Mouse (Mus musculus) gastrocnemius, postnatal 36 days (tissue): ENCODE data around the gene Pogk. TPM values are rescaled to one million over a fixed set of nuclear protein-coding genes. Genes with fewer than 3 reads are reported as not detected.

ENCODE experiments used
- DNase-seq, 2 experiments: peaks; one replicate each; pipeline ENCODE4 v3.0.0; 2022
- intact Hi-C: fragments of 180-260 bp; cut with DNase I; formaldehyde crosslinking; loops from one replicate; pipeline ENCODE4 v1.15.1; 2025
- long read RNA-seq, 2 experiments: library from polyadenylated mRNA; stranded (forward); transcript quantifications; one replicate each; pipeline ENCODE4 v2.0.0; 2021
- total RNA-seq, 2 experiments: library from RNA; stranded (reverse); gene quantifications; 2 replicates each; pipeline ENCODE4 v1.2.3; 2021

Gene Pogk
- total RNA-seq = 1 to 10 TPM; 7.3 to 9.0 TPM
- long read RNA-seq, experiment 1, partial matches to known transcripts = 1 of 2 reads
- long read RNA-seq, experiment 1, other reads (novel, unspliced or antisense) = 1 of 2 reads
- long read RNA-seq, experiment 2, full-length matches to known transcripts = 1 of 3 reads
- long read RNA-seq, experiment 2, partial matches to known transcripts = 0 of 3 reads
- long read RNA-seq, experiment 2, other reads (novel, unspliced or antisense) = 2 of 3 reads

DNA sequence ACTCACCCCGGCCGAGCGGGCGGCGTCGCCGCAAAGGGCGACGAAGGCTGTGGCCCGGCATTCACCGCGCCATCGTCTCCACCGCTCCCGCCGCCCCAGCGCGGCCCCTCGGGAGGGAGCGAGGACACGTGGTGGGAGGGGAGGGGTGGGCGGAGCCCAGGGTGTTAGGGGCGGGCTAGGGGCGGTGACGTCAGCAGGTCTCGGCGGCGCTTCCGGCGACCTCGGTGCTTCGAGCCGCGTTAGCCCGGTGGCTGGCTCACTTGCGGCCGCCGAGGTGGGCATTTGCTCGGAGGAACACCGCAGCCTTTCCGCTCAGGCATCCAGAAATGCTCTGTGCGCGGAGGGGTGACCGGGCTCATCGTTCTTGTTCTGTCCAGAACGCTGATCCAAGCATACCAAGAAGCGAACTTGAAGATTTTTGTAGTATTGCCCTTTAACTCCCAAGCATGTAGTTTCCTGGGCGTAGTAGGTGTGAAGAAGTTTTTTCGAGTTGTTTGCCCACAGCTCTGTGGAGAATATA is at the start of gene Pogk:
Gene Pogk (minus strand): TSS at position 163 of the 520 bp plus-strand sequence.
- DNase-seq = peak; percentile 65 to 68
- intact Hi-C loops = no loop called here

- intact Hi-C loops = no loop called here
- no peak for DNase-seq
These were observed 32.3 kb upstream of the Pogk start for GRCm38 (mm10) chr1:166441992-166442391.

- intact Hi-C loops = no loop called here
- DNase-seq = no peak
These were observed 29.8 kb upstream of the Pogk start for GRCm38 (mm10) chr1:166439426-166439825.

DNA sequence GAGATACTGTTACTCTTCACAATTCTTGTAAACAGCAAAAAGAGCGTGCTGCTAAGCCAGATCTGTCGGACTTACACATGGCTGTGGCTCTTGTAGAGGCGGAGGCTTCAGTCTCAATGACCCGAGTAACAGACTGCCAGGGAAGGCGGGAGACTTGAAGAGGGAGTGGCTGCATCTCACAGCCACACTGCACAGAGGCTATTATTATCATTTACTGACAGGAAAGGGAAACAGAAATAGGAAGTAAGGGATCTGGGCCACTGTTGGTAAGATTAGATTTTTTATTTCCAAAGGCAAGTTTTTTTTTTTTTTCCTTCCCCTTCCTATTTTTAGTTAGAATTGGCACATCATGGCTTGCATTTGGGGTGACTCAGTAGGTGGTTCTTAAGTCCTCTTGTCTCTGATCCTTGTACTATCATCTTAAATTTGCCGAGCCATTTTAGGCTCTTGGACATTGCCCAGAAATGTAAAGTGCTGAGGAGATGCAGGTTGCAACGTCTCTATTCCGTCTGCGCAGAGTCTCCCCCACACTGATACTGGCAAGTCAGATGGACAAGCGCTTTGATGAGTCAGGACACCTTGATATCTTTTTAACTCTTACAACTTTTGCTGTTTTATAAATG is 20.3 kb upstream of the Pogk start:
- intact Hi-C loops = no loop called here
- DNase-seq = no peak

DNA sequence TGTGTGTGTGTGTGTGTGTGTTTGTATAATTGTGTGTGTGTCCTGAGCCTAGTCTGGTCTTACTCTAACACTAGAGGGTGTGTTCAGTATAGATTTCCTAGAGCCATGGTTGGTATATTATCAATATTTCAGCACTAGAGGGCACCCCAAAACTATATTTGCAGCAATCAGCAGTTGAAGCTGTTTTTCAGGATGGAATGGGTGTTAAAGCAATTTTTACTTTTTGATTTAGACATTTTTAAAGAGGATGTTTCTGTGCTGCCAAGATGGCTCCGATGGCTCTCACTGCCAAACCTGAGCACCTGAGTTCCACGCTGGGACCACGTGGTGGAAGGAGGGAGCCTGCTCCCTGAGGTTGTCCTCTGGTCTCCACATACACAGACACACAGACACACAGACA is 19.4 kb upstream of the Pogk start:
- intact Hi-C loops = no loop called here
- no peak for DNase-seq

DNA sequence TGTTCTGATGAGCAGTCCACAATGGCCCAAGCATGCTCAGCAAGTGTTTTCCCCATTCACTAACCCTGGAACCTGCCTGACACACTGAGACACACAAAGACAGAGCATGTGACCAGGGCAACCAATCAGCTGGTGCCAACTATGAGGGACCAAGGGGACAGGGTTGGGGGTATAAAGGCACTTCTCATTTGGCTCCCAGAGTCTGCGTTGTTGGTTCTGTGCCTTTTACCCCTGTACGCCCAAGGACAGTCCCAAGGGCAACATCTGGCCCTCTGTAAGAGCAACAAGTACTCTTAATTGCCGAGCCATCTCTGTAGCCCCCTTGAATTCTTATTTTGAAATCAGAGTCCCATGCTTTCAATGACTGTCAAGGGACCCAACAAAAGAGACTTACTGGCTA is 2.6 kb upstream of the Pogk start:
- no peak for DNase-seq
- intact Hi-C loops = no loop called here

GRCm38 (mm10) chr1:166411541-166411940 is 1.9 kb upstream of the Pogk start:
- DNase-seq = no peak
- intact Hi-C loops = no loop called here

DNA sequence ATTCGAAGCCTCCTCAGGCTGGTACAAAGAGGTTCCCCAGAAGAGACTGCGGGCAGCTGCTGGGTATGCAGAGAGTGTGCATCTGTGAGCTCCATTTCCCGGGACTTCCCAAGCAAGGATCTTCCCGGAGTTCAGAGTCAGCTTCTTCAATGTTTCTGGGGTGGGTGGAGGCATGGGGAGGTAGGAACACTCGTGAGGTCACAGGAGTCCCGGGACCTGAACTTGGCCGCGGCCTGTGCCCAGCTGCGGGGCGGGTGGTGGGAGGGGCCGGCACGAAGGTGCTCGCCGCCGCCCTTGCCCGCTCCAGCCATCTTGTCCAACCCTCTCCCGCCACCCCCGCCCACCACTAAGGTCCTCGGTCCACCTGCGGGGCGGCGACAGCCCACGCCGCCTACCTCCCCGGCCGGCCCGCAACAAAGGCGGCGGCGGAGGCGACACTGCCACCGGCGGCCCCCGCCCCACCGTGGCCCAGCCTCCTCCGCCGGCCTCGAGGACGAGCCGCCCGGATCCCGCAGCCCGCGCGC is 424 bp downstream of the Pogk start:
- intact Hi-C loops = no loop called here
- DNase-seq = peak in 1 of 2 experiments; percentile 21

- no peak for DNase-seq
- intact Hi-C loops = no loop called here
These were observed 5.8 kb downstream of the Pogk start for GRCm38 (mm10) chr1:166403846-166404245.

DNA sequence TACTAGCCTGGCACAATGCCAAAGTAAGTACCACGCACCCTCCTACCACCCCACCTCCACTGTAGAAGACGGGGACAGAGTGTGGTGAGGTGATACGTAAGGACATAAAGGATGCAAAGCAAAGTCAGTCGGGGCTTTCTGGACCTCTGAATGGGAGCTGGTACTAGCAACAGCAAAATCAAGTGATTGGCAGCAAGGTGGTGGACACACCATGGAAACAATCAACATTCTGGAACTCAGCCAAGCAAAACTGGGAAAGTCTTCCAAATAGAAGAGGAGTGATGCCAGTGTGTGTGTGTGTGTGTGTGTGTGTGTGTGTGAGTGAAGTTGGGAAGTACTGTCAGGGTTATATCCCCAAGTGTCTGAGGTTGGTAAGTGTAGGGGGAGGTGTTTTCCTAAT is 7.7 kb downstream of the Pogk start:
- intact Hi-C loops = no loop called here
- no peak for DNase-seq

GRCm38 (mm10) chr1:166401455-166401854 is 8.2 kb downstream of the Pogk start:
- intact Hi-C loops = no loop called here
- no peak for DNase-seq

GRCm38 (mm10) chr1:166396381-166396780 is 13.3 kb downstream of the Pogk start:
- intact Hi-C loops = no loop called here
- no peak for DNase-seq

DNA sequence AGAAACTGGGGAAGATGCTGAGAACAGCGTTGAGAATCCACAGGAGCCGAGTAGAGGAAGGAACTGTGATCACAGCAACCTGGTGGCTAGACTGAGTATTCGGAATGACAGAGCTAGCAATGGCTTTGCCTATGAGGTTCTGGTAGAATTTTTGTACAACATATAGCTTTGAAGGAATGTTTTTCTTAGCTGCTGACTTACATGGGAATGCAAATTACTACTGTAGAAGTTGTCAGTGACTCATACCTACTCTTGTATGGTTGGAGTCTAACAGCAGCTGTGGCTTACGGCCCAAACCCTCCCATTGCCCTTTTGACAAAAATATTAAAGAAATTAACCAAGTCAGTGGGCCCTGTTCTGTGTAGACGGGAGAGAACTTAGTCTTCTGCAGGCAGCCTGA is 14.0 kb downstream of the Pogk start:
- DNase-seq = no peak
- intact Hi-C loops = no loop called here

- no peak for DNase-seq
These were observed 14.9 kb downstream of the Pogk start for GRCm38 (mm10) chr1:166394770-166395169.

GRCm38 (mm10) chr1:166391671-166392070 is 18.0 kb downstream of the Pogk start:
- intact Hi-C loops = no loop called here
- no peak for DNase-seq

More at GRCm38 (mm10) chr1:166394770-166395169, 14.9 kb downstream of the Pogk start:
- intact Hi-C loops = no loop called here

DNA sequence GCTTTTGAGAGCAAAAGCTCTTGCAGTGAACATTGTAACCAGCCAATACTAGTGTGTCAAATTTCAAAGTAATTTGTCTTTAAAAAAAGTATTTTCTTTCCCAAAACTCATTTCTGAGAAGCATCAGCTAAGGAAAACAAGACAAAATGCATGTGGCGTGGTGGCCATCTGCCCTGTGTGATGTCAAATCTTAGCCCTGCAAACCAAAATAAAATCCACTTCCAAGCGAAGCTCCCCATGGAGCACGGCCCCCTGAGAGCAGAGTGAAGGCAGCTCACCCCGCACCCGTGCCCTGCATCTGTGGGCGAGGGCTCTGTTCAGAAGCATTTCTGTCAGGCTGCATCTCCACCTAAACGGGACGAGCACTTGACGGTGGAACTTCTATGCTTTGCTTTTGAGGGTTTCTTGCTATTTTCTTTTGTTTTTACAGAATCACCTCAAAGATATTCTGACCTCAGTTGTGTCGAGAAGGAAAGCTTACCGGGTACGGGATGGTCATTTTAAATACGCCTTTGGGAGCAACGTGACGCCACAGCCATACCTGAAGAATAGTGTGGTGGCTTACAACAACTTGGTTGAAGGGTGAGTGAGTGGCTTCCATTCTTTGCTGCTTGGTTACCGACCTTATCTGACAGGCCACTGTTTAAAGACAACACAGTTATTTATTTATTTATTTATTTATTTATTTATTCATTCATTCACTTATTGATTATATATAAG is 20.1 kb downstream of the Pogk start:
- intact Hi-C loops = no loop called here
- no peak for DNase-seq

GRCm38 (mm10) chr1:166388511-166388910 is 21.2 kb downstream of the Pogk start:
- intact Hi-C loops = no loop called here
- DNase-seq = no peak

GRCm38 (mm10) chr1:166385431-166385830 is 24.2 kb downstream of the Pogk start:
- intact Hi-C loops = no loop called here
- no peak for DNase-seq

DNA sequence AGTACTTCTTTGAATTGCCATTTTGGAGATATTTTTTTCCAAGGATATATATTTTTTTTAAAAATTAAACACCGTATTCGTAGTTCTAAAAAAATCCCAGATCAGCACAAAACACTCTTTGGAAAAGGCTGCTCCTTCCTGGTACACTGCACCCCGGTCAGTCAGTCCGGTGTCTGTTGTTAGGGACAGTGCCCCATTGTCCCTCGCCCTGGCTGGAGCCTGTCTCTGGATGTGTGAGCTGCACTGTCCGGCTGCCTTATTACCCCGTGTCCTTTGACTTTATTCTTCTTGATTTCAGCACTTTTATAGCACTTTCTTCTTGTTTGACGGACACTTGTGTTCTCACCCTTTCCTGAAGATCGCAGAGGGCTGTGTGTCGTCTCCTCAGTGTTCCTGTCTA is 25.0 kb downstream of the Pogk start:
- no peak for DNase-seq
- intact Hi-C loops = no loop called here

DNA sequence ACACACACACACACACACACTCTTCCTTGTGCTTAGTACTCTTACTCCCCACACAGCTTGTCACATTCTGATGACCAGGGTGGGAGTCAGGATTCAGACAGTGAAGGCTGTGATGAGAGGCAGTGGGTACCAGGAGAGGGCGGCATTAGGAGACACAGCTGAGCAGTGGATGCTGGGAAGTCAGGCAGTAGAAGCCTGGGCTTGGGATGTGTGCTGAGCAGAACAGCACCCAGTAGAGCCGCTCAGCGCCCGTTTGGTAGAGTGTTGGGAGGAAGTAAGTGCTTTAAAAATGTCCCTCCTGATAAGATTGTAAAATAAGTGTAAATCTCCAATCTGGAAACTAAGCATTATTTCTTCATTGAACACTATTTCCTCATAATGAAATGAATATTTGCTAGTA is 27.0 kb downstream of the Pogk start:
- intact Hi-C loops = no loop called here

DNA sequence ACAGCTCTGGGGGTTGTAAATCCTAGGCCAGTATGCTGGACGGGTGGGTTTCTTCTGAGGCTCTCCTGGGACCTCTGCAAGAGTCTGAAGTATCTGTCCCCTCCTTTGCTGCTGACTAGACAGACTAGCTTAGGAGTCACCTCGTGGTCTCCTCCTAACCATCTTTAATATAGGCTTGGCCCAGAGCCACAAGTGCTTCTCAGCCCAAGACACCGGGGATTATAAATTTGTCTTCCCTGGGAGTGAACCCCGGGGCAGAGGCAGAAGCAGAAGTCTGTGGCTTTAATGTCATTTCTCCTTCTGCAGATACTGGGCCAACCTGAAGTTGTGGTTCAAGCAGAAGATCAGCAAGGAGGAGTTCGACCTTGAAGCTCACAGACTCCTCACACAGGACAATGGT is 27.8 kb downstream of the Pogk start:
- intact Hi-C loops = no loop called here
- DNase-seq = no peak

More for the DNA sequence above, 27.0 kb downstream of the Pogk start:
- no peak for DNase-seq
